In the genomic region with DNA sequence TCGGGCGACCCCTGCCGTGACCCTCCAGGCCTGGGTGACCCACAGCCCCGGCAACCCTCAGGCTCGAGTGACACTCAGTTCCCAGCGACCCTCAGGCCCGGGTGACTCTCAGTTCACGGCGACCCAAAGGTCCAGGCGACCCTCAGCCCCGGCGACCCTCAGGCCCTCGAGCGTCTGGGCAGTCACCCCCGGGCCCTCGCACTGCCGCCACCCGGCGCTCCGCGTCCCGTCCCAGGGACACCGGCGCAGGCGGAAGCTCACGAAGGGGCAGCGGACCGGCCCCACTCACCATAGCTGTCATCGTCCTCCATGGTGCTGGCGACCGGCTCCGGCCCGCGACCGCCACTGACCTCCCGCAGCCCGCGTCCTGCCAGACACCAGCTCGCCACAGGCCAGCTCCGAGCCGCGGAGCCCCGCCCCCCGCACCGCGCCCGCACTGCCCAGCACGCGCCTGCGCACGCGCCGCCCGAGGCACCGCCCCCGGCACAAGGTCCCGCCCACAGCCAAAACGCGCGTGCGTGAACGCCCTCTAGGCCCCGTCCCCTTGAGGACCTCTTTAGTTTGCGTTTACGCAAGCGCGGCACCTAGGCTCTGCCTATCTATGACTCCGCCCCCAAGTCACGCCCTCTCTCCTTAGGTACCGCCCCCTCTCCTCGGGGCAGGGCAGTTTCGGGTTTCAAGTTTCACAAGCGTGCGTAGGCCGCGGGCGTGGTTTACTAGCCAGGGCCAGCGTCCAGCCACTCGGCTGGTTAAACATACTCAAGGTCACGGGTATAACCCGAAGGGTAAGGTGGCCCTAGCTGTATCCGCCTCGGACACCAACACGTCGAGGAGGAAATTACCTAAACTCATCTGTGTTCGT, we compare ENCODE assay signal across 8 mouse cellular contexts. TPM values are rescaled to one million over a fixed set of nuclear protein-coding genes. Genes with fewer than 3 reads are reported as not detected.
A peak's percentile ranks its signal among the peaks of the same experiment; 100 is the strongest.
DNase-seq lines count a peak whose midpoint lies in the region; ATAC-seq and TF ChIP-seq lines count a peak whose summit lies in the region.

Cyth1 (minus strand) TSS at position 443 of the 862 bp plus-strand sequence.

- TF ChIP-seq POLR2A in kidney, adult 2 months (IDR thresholded peaks at IDR 0.05; ENCODE audit: low read depth, low read length) = peak; percentile 57
- TF ChIP-seq POLR2A in spleen, adult 2 months (IDR thresholded peaks at IDR 0.05; ENCODE audit: low read depth, low read length) = peak; percentile 85

- H3K36me3 ChIP-seq in embryonic facial prominence, embryonic 13.5 days = no peaks in the 10 kb centered on the region
- no peaks in the 10 kb centered on the region for H3K36me3 ChIP-seq in kidney, adult 2 months (ENCODE audit: control insufficient read depth, insufficient read depth, low read length)
- H3K36me3 ChIP-seq in limb, embryonic 12.5 days = no peaks in the 10 kb centered on the region
- H3K36me3 ChIP-seq in midbrain, embryonic 15.5 days (replicated peaks) = no peaks in the 10 kb centered on the region
- H3K36me3 ChIP-seq in spleen, adult 2 months (ENCODE audit: control insufficient read depth, insufficient read depth, low read length) = no peaks in the 10 kb centered on the region

- peak; percentile 98 for DNase-seq in 3134 (ENCODE audit: extremely low read depth, insufficient read length, low spot score)
- peak; percentile 100 for DNase-seq in adrenal gland, postnatal 36 days
- peak; percentile 100 for DNase-seq in heart, adult 18-20 months
- peak; percentile 100 for DNase-seq in kidney, adult 2 months
- DNase-seq in spleen, adult 2 months (ENCODE audit: low read depth in 1 of 2, low spot score in 2 of 2) = peak; percentile 96 to 99

- H3K27me3 ChIP-seq in embryonic facial prominence, embryonic 13.5 days = no peaks in the 10 kb centered on the region
- no peaks in the 10 kb centered on the region for H3K27me3 ChIP-seq in kidney, adult 2 months (replicated peaks; ENCODE audit: control insufficient read depth, insufficient read depth, low read length)
- H3K27me3 ChIP-seq in limb, embryonic 12.5 days = no peaks in the 10 kb centered on the region
- no peaks in the 10 kb centered on the region for H3K27me3 ChIP-seq in midbrain, embryonic 15.5 days (replicated peaks)
- no peaks in the 10 kb centered on the region for H3K27me3 ChIP-seq in spleen, adult 2 months (ENCODE audit: control insufficient read depth, insufficient read depth, low read length)

- WGBS in embryonic facial prominence, embryonic 13.5 days = under 1% methylated on average over 86 of the region's 86 CpGs
- under 1% methylated on average over 86 of the region's 86 CpGs for WGBS in kidney, adult 2 months
- WGBS in limb, embryonic 12.5 days = 1% methylated on average over 80 of the region's 86 CpGs
- WGBS in midbrain, embryonic 15.5 days = under 1% methylated on average over 80 of the region's 86 CpGs
- WGBS in spleen, adult 2 months = under 1% methylated on average over 86 of the region's 86 CpGs

- peak within 1 kb of the TSS; percentile 89 for H3K4me2 ChIP-seq in embryonic facial prominence, embryonic 13.5 days
- peak within 1 kb of the TSS; percentile 82 for H3K4me2 ChIP-seq in limb, embryonic 12.5 days
- H3K4me2 ChIP-seq in midbrain, embryonic 15.5 days = peak within 1 kb of the TSS; percentile 71

- H3K9me3 ChIP-seq in embryonic facial prominence, embryonic 13.5 days = no peaks in the 10 kb centered on the region
- H3K9me3 ChIP-seq in limb, embryonic 12.5 days = no peaks in the 10 kb centered on the region
- no peaks in the 10 kb centered on the region for H3K9me3 ChIP-seq in midbrain, embryonic 15.5 days

- peak within 1 kb of the TSS; percentile 82 for H3K27ac ChIP-seq in embryonic facial prominence, embryonic 13.5 days
- H3K27ac ChIP-seq in kidney, adult 2 months (ENCODE audit: insufficient read depth, low read depth, low read length) = peak within 1 kb of the TSS; percentile 97
- peak within 1 kb of the TSS; percentile 85 for H3K27ac ChIP-seq in limb, embryonic 12.5 days
- H3K27ac ChIP-seq in midbrain, embryonic 15.5 days = peak within 1 kb of the TSS; percentile 64
- peak within 1 kb of the TSS; percentile 95 for H3K27ac ChIP-seq in spleen, adult 2 months (ENCODE audit: insufficient read depth, low read length)

- ATAC-seq in embryonic facial prominence, embryonic 13.5 days (ENCODE audit: insufficient number of reproducible peaks, insufficient read depth, low FRiP score, low TSS enrichment, low read depth) = peak; percentile 90
- ATAC-seq in limb, embryonic 12.5 days (ENCODE audit: insufficient number of reproducible peaks, insufficient read depth, low FRiP score, low TSS enrichment, low read depth) = peak; percentile 93
- peak; percentile 95 for ATAC-seq in midbrain, embryonic 15.5 days (replicated peaks)

- peak within 1 kb of the TSS; percentile 91 for H3K9ac ChIP-seq in embryonic facial prominence, embryonic 13.5 days
- H3K9ac ChIP-seq in limb, embryonic 12.5 days (replicated peaks) = peak within 1 kb of the TSS; percentile 90
- H3K9ac ChIP-seq in midbrain, embryonic 15.5 days = peak within 1 kb of the TSS; percentile 60

- peak within 1 kb of the TSS; percentile 87 for H3K4me3 ChIP-seq in embryonic facial prominence, embryonic 13.5 days
- peak within 1 kb of the TSS; percentile 86 for H3K4me3 ChIP-seq in kidney, adult 2 months (ENCODE audit: insufficient read depth, low read depth, low read length)
- peak within 1 kb of the TSS; percentile 85 for H3K4me3 ChIP-seq in limb, embryonic 12.5 days (replicated peaks)
- H3K4me3 ChIP-seq in midbrain, embryonic 15.5 days = peak within 1 kb of the TSS; percentile 62
- peak within 1 kb of the TSS; percentile 86 for H3K4me3 ChIP-seq in spleen, adult 2 months (ENCODE audit: extremely low read depth, insufficient read depth, insufficient read length)

- no peak for TF ChIP-seq CTCF in kidney, adult 2 months (conservative IDR thresholded peaks at IDR 0.05; ENCODE audit: insufficient read depth, insufficient read length, low read depth, low read length)
- no peak for TF ChIP-seq CTCF in spleen, adult 2 months (IDR thresholded peaks at IDR 0.05; ENCODE audit: extremely low read depth, insufficient read depth, insufficient read length, insufficient replicate concordance)

- H3K4me1 ChIP-seq in embryonic facial prominence, embryonic 13.5 days = peaks cover 33% of the 10 kb centered on the region
- peaks cover 18% of the 10 kb centered on the region; the same call in 1 of the 2 replicates for H3K4me1 ChIP-seq in kidney, adult 2 months (ENCODE audit: control insufficient read depth, insufficient read depth, low read length)
- H3K4me1 ChIP-seq in limb, embryonic 12.5 days (replicated peaks) = peaks cover 41% of the 10 kb centered on the region
- H3K4me1 ChIP-seq in midbrain, embryonic 15.5 days = peaks cover 19% of the 10 kb centered on the region
- peaks cover 15% of the 10 kb centered on the region; the same call in 1 of the 2 replicates for H3K4me1 ChIP-seq in spleen, adult 2 months (ENCODE audit: control insufficient read depth, insufficient read depth, insufficient read length)

RNA-seq across cellular contexts. Expression of gene Cyth1, which starts in this region (rescaled TPM):
- 10 to 100 TPM; 28.6 to 35.8 TPM for total RNA-seq in adrenal gland, postnatal 36 days (2021)
- polyA plus RNA-seq in embryonic facial prominence, embryonic 13.5 days (2015; fragmentation: Nextera tagmentation; extraction: Ambion mirVana) = 15.8 and 16.1 TPM in 2 replicates
- total RNA-seq in heart, adult 18-20 months (2021) = 10 to 100 TPM; 54.1 to 63.2 TPM
- polyA plus RNA-seq in kidney, adult 2 months (2012; rRNA removed) = 18.9 and 19.5 TPM in 2 replicates
- polyA plus RNA-seq in limb, embryonic 12.5 days (2016; fragmentation: Nextera tagmentation; extraction: Ambion mirVana) = 24.5 and 26.3 TPM in 2 replicates
- 28.5 and 30.2 TPM in 2 replicates for polyA plus RNA-seq in midbrain, embryonic 15.5 days (2015; fragmentation: Nextera tagmentation; extraction: Ambion mirVana)
- 47.7 and 57.3 TPM in 2 replicates for polyA plus RNA-seq in spleen, adult 2 months (2012; rRNA removed)

Comparison
In these comparisons a context has a peak if more than half of its experiments do, and no peak if none do; other contexts are left out.
1. Peak in every context shown above with its lines: DNase-seq, ATAC-seq, H3K4me3 ChIP-seq and H3K27ac ChIP-seq.